Mouse (Mus musculus) stomach, embryonic 16.5 days (tissue): ENCODE measurements around the gene Fabp7. TPM values are rescaled to one million over a fixed set of nuclear protein-coding genes. Genes with fewer than 3 reads are reported as not detected.

Experiments used
- ATAC-seq: fragments of 200-750 bp; cut with Nextera tagmentation; 2 replicates; pipeline ENCODE4 v1.8.0; 2017; ENCODE audit warnings: moderate number of reproducible peaks, moderate TSS enrichment; ENCODE audit not compliant: insufficient read depth, low FRiP score
- H3K27ac ChIP-seq: fragments of 300-500 bp; sonication (generic); 2 replicates; pipeline ENCODE4 v1.5.1; 2014; ENCODE audit warnings: low read length
- H3K27me3 ChIP-seq: fragments of 300-500 bp; sonication (generic); 2 replicates; pipeline ENCODE4 v1.6.1; 2014; ENCODE audit warnings: low read length, control low read depth, mixed read lengths; ENCODE audit not compliant: control insufficient read depth, insufficient read depth
- H3K36me3 ChIP-seq: fragments of 300-500 bp; sonication (generic); 2 replicates; pipeline ENCODE4 v1.6.1; 2014; ENCODE audit warnings: low read length; ENCODE audit not compliant: control insufficient read depth, insufficient read depth
- H3K4me1 ChIP-seq: fragments of 300-500 bp; sonication (generic); 2 replicates; pipeline ENCODE4 v1.6.1; 2014; ENCODE audit warnings: low read length, control low read depth, mixed read lengths; ENCODE audit not compliant: control insufficient read depth, insufficient read depth
- H3K4me2 ChIP-seq: fragments of 300-500 bp; sonication (generic); 2 replicates; pipeline ENCODE4 v1.6.1; 2014; ENCODE audit warnings: low read depth, low read length, mixed read lengths
- H3K4me3 ChIP-seq: fragments of 300-500 bp; sonication (generic); replicated peaks from 2 replicates; pipeline ENCODE4 v1.5.1; 2014; ENCODE audit warnings: mild to moderate bottlenecking, low read length
- H3K9ac ChIP-seq: fragments of 300-500 bp; sonication (generic); 2 replicates; pipeline ENCODE4 v1.6.1; 2014; ENCODE audit warnings: low read length
- H3K9me3 ChIP-seq: fragments of 300-500 bp; sonication (generic); replicated peaks from 2 replicates; pipeline ENCODE4 v1.6.1; 2016; ENCODE audit warnings: low read length, control low read depth; ENCODE audit not compliant: control insufficient read depth
- WGBS: fragments of 180-500 bp; shearing (Covaris S2); extraction: QIAGEN DNeasy Blood & Tissue Kit; methylation state at CpG from one replicate; pipeline ENCODE4 v1.1.7; 2014; 5-methylcytosine and 5-hydroxymethylcytosine counted together
- polyA plus RNA-seq: library from polyadenylated mRNA; unstranded; fragments of >200 nt; fragmentation: Nextera tagmentation; extraction: Ambion mirVana; gene quantifications from 2 replicates; pipeline ENCODE4 v1.2.1, GENCODE M21; 2015

The Fabp7 gene
- polyA plus RNA-seq, 1 experiment from 2014 or later: 52.9 TPM

DNA sequence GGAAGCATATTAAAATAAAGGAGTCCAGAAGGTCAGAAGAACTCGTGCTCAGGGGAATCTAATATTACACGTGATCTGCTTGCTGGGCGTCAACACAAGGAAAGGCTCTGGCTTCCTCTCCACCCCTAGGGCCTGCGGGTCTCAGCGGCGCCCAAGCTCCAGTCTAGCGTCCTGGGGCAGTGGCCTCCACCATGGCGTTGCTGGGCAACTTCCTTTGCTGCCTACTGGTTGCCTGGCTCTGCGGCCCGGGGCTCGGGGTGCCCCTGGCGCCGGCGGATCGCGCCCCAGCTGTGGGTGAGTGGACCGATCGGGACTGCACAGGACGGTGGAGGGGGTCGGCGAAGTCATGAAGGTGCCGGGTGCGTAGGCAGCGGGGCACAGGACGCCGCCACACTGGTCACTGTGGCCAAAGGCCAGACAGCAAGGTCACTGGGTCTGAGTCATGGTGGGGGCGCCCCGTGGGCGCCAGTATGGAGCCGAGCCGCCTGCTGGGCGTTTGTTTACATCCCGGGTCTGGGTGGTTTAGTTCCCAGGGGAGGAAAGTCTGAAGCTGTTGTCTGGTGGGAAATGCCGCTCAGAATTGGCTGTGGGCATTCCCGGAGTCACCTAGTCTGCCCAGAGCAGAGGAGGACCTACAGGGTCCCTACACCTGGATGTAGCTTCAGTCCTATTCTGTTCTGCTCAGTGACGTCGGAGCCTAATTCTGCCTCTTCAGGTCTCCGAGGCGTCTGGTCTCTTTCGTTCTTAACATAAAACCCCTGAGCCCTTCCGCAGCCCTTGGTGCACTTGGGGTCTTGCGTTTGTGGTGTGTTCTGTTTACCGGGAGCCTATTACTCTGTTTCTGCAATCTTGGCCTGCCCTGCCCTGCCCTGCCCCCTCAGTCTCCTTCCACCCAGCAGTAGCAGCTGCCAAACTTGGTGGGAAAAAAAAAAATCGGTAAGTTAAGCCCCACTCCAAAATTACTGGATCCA, 10.1 kb downstream of the Fabp7 start:
- peaks cover 10% of the 10 kb centered on the region; the same call in 1 of the 2 replicates for H3K4me1 ChIP-seq
- H3K36me3 ChIP-seq: no peaks in the 10 kb centered on the region
- no peaks in the 10 kb centered on the region for H3K27me3 ChIP-seq
- peak overlapping the region; percentile 72 for H3K4me2 ChIP-seq
- H3K9me3 ChIP-seq: 0 out of 2 replicates have a peak, but pooled peaks cover 4% of the 10 kb centered on the region
- H3K4me3 ChIP-seq: peak overlapping the region; percentile 67
- WGBS: 1% methylated on average over 44 of the region's 44 CpGs
- peak overlapping the region; percentile 61 for H3K27ac ChIP-seq
- H3K9ac ChIP-seq: peak overlapping the region; percentile 75
- peak; percentile 78 for ATAC-seq

DNA sequence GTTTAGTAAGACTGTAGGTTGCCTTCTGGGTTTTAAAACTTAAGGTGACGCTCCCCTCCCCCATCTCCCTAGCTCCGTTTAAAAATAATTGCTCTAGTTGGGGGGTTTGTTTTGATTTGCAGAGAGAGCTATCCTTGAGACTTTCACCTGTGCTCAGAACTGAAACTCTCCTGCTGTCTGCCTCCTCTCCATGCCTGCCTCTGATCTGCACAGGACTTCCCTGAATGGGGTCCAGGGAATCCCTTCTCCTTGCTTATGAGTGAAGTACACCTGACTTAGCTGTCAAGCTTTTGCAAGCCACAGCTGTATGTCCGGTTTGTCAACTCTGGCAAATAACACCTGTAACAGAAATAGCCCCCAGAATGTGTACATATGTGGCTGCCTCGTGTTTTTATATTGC, 10.9 kb downstream of the Fabp7 start:
- Histone ChIP-seq H3K4me3 (peak overlapping the region; percentile 67), H3K9me3 (0 out of 2 replicates have a peak, but pooled peaks cover 4% of the 10 kb centered on the region), H3K27me3 (no peaks in the 10 kb centered on the region), H3K4me1 (peaks cover 10% of the 10 kb centered on the region; the same call in 1 of the 2 replicates), H3K36me3 (no peaks in the 10 kb centered on the region), H3K4me2 (peak overlapping the region; percentile 72), H3K27ac (peak overlapping the region; percentile 61), H3K9ac (peak overlapping the region; percentile 75)
- 22% methylated on average over 4 of the region's 4 CpGs for WGBS
- no peak for ATAC-seq

DNA sequence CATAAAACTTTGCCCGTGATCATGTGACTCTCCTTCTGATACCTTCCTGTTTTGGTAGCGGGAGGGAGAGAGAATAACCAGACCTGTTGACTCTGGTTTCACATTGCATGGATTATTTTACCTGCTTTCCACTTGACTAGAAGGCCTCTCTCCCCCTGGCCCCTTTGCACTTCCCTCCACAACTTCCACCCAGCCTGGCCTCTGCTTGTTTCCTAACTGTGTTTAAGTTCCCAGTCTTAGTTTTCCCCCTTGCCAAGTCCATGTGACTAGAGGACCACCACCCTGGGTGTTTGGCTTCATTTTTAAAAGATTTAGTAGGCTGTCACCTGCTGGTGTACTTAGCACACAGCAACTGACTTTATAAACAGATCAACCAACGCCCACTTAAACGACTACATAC, 11.4 kb downstream of the Fabp7 start:
- H3K9ac ChIP-seq: no peak overlapping the region
- H3K27me3 ChIP-seq: no peaks in the 10 kb centered on the region
- no peaks in the 10 kb centered on the region for H3K36me3 ChIP-seq
- ATAC-seq: peak; percentile 27; the same call in 1 of the 2 replicates
- peaks cover 10% of the 10 kb centered on the region; the same call in 1 of the 2 replicates for H3K4me1 ChIP-seq
- peak overlapping the region; percentile 67 for H3K4me3 ChIP-seq
- WGBS: 39% methylated on average over 4 of the region's 4 CpGs
- peak overlapping the region; percentile 61 for H3K27ac ChIP-seq
- H3K4me2 ChIP-seq: peak overlapping the region; percentile 72
- 0 out of 2 replicates have a peak, but pooled peaks cover 4% of the 10 kb centered on the region for H3K9me3 ChIP-seq

- peaks cover 7% of the 10 kb centered on the region; the same call in 1 of the 2 replicates for H3K4me1 ChIP-seq
- no peaks in the 10 kb centered on the region for H3K36me3 ChIP-seq
- no peaks in the 10 kb centered on the region for H3K9me3 ChIP-seq
- no peak overlapping the region for H3K9ac ChIP-seq
- no peak overlapping the region for H3K4me3 ChIP-seq
- no peak for ATAC-seq
- no peaks in the 10 kb centered on the region for H3K27me3 ChIP-seq
- no peak overlapping the region for H3K4me2 ChIP-seq
- no peak overlapping the region for H3K27ac ChIP-seq
- WGBS: 89% methylated on average over 1 of the region's 1 CpGs
Measured at GRCm38 (mm10) chr10:57799486-57799885, 14.8 kb downstream of the Fabp7 start.

GRCm38 (mm10) chr10:57807754-57808153, 23.1 kb downstream of the Fabp7 start:
- WGBS: 89% methylated on average over 6 of the region's 6 CpGs
- no peaks in the 10 kb centered on the region for H3K36me3 ChIP-seq
- H3K4me3 ChIP-seq: no peak overlapping the region
- no peak overlapping the region for H3K9ac ChIP-seq
- no peak overlapping the region for H3K4me2 ChIP-seq
- no peaks in the 10 kb centered on the region for H3K4me1 ChIP-seq
- ATAC-seq: no peak
- H3K27ac ChIP-seq: no peak overlapping the region
- no peaks in the 10 kb centered on the region for H3K27me3 ChIP-seq
- H3K9me3 ChIP-seq: no peaks in the 10 kb centered on the region

DNA sequence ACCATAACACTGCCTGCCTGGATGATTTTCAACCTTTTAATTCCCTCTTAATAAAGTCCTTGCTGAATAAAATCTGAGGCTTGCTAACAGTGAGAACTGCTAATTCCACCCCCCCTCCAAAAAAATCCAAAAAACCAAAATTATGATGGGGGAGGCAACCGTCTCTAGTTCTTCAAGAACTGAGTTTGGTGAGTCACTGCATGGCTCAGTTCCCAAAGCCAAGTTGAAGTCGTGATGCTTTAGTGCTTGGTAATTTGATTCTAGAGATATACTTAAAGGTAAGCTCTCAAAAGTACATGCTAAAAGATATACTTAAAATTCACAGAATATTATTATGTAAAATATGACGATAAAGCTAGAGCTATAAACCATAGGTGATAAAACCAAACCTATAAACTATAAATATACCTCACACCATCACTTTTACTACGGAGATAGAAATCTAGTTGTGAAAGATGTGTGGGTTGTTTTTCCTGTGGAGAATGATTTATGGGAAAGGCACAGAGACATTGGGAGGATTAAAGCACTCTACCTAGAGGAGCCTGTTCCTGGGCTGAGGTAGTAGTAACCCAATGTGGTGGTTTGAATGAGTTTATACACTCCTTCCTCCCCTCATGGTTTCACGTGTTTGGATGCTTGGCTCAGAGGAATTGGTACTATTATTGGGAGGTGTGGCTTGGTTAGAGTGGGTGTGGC, 27.6 kb downstream of the Fabp7 start:
- Histone ChIP-seq H3K36me3 (no peaks in the 10 kb centered on the region), H3K4me1 (no peaks in the 10 kb centered on the region), H3K4me3 (no peak overlapping the region), H3K27me3 (no peaks in the 10 kb centered on the region), H3K9me3 (no peaks in the 10 kb centered on the region), H3K27ac (no peak overlapping the region), H3K4me2 (no peak overlapping the region), H3K9ac (no peak overlapping the region)
- ATAC-seq: no peak
- 78% methylated on average over 5 of the region's 5 CpGs for WGBS

DNA sequence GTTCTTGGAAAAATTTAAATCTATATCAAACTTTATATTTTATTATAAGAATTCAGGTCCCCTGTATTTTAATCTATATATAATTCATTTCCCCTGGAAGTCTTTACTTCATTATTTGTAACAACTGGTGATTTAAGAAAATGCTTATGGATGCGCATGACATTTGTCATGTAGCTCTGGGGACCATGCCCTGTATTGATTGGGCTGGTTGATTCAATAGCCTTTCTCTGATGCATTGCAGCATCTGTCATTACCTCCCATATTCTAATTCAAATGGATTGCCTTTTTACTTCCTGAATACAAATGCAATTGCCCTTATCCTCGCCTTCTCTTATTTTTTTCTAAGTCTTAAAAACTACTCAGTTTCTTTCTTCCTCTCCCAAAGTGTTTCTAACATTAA, 29.6 kb downstream of the Fabp7 start:
- WGBS: 84% methylated on average over 2 of the region's 2 CpGs
- Histone ChIP-seq H3K4me2 (no peak overlapping the region), H3K9ac (no peak overlapping the region), H3K27ac (no peak overlapping the region), H3K36me3 (no peaks in the 10 kb centered on the region), H3K4me1 (no peaks in the 10 kb centered on the region), H3K9me3 (no peaks in the 10 kb centered on the region), H3K4me3 (no peak overlapping the region), H3K27me3 (no peaks in the 10 kb centered on the region)
- no peak for ATAC-seq

DNA sequence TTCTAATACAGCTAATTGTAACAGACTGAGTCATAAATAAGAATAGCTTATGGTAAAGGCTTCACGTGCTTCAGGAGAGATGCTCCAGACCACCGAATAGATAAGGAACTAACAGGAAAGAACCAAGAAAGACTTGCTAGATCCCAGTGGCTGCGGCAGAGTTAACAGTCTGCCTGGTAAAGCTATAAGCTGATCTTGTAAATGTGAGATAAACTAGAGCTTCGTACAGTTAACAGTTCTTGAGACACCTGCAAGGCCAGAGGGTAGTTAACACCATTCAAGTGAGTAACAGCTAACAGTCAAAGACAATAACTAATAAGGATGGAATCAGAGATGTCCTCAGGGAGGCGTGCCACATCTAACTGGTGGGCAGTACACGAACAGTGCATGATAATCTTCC, 31.2 kb downstream of the Fabp7 start:
- ATAC-seq: no peak
- Histone ChIP-seq H3K4me2 (no peak overlapping the region), H3K27me3 (no peaks in the 10 kb centered on the region), H3K4me3 (no peak overlapping the region), H3K27ac (no peak overlapping the region), H3K9me3 (no peaks in the 10 kb centered on the region), H3K4me1 (no peaks in the 10 kb centered on the region), H3K9ac (no peak overlapping the region), H3K36me3 (no peaks in the 10 kb centered on the region)
- WGBS: 81% methylated on average over 6 of the region's 6 CpGs

DNA sequence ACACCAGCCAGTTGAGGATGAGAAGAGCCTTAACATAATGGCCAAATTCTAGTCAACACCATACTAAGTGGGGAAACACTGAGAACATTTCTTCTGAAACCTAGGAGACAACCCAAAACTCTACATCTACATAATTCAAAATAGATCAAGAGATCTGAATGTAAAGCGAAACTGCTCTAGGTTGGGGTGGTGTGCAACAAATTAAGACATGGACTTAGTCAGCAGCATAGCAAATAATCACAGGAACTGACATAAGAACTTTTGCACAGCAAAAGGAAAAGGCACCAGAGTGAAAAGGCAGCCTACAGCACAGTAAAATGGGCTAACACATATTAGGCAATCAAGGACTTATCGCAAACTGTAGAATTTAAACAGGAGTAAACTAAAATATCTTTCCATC, 34.5 kb downstream of the Fabp7 start:
- H3K4me3 ChIP-seq: no peak overlapping the region
- H3K27me3 ChIP-seq: no peaks in the 10 kb centered on the region
- H3K36me3 ChIP-seq: no peaks in the 10 kb centered on the region
- no peaks in the 10 kb centered on the region for H3K9me3 ChIP-seq
- no peak overlapping the region for H3K27ac ChIP-seq
- no peak overlapping the region for H3K4me2 ChIP-seq
- no peak for ATAC-seq
- 91% methylated on average over 2 of the region's 2 CpGs for WGBS
- H3K4me1 ChIP-seq: peaks cover 2% of the 10 kb centered on the region; the same call in 1 of the 2 replicates
- H3K9ac ChIP-seq: no peak overlapping the region
